Mouse (Mus musculus): Measurements from ENCODE around the gene Nxpe3.

DNA sequence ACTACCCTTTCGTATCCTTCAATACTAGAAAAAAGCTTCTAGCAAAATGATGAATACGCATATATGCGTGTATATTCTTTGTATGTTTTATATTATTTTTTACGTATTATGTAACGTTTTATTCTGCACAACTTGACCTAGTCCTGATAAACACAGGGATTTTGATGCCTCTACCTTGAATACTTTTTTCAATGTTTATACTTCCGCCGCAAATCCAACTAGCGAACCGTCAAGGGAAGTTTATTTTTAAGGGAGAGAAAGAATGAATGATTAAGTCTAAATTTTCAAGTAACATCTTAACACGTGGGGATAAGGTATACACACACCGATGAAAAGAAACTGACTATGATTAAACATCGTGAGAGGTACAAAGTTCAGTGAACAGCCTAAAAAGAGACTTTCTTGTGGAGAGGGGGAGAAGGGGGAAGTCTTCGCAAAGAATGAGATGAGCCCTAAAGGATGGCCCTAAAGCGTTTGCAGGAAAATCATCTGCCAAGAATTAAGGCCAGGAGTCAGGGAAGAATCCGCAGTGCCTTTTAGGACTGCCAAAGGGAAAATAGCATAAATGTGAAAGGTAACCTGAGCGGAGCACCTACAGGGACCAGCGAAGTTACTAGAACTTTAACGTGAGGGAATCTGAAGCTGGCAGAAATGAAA is 72.2 kb downstream of the Nxpe3 start:
- TF ChIP-seq CTCF (conservative IDR thresholded peaks at IDR 0.05; ENCODE audit: insufficient read depth, insufficient read length, low read depth, low read length) (no peak), POLR2A (IDR thresholded peaks at IDR 0.05; ENCODE audit: low read depth, low read length) (no peak)
